Mouse (Mus musculus): ENCODE measurements at regions not wholly inside any gene's neighbourhood (a gene's known extent, or its start where the extent isn't known, plus 50 kb on each side); places are given as distances from the start of the nearest gene placed in this dataset.

GRCm38 (mm10) chr1:136777263-136777980 lies 152.7 kb downstream of the Zfp281 start:
- in situ Hi-C loops (cut with MboI, MseI) = no loop called here

GRCm38 (mm10) chr1:136779384-136779783 lies 154.7 kb downstream of the Zfp281 start:
- in situ Hi-C loops (cut with MboI, MseI) = no loop called here

GRCm38 (mm10) chr1:136781561-136782025 lies 156.9 kb downstream of the Zfp281 start:
- in situ Hi-C loops (cut with MboI, MseI) = no loop called here

GRCm38 (mm10) chr1:136782261-136782660 lies 157.6 kb downstream of the Zfp281 start:
- in situ Hi-C loops (cut with MboI, MseI) = no loop called here

GRCm38 (mm10) chr1:136784178-136784577 lies 159.5 kb downstream of the Zfp281 start:
- in situ Hi-C loops (cut with MboI, MseI) = no loop called here

- in situ Hi-C loops (cut with MboI, MseI) = no loop called here
Measured at GRCm38 (mm10) chr1:136788979-136789513, 164.3 kb downstream of the Zfp281 start.

- in situ Hi-C loops (cut with MboI, MseI) = no loop called here
Measured at GRCm38 (mm10) chr1:136791641-136792040, 166.9 kb downstream of the Zfp281 start.
